8 mouse cellular contexts compared by ENCODE assay signal in the genomic region with DNA sequence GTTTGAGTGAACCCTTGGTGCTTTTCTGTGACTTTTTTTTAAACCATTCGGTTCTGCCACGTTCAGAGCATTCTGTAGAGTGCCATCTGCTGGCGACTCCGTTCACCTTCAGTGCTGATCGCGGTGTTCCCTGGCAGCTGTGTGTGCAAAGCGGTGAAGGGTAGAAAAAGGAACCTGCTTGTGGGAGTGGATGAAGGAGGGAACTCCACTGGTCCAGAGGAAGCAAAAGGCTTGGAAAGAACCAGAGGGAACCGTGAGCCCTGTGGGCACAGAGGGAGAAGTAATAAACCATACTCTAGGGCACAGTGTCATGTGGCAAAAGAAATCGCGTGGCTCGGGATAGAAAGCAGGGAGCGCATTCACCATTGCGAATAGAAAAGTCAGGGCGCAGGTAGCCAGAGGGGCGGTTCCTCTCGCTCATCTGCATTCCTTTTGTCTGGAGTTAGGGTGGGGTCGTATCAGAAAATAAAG.
DNase-seq lines count a peak whose midpoint lies in the region; ATAC-seq lines count a peak whose summit lies in the region.

No protein-coding gene starts in this region.

- ATAC-seq in midbrain, embryonic 12.5 days (ENCODE audit: low FRiP score, low read depth), result peak; percentile 68; the same call in 1 of the 2 replicates
- ATAC-seq in erythroblast, adult 5-6 weeks (replicated peaks; ENCODE audit: low FRiP score, poor library complexity, severe bottlenecking), result no peak

- H3K9me3 ChIP-seq in midbrain, embryonic 12.5 days, result no peaks in the 10 kb centered on the region

- H3K4me2 ChIP-seq in midbrain, embryonic 12.5 days (replicated peaks), result peak overlapping the region; percentile 72

- intact Hi-C loops in left cerebral cortex, postnatal 4 days (cut with DNase I), result no loop called here

- H3K4me1 ChIP-seq in midbrain, embryonic 12.5 days, result peaks cover 22% of the 10 kb centered on the region

- no peaks in the 10 kb centered on the region for H3K36me3 ChIP-seq in midbrain, embryonic 12.5 days

- H3K27ac ChIP-seq in midbrain, embryonic 12.5 days (replicated peaks), result peak overlapping the region; percentile 35; the same call in 1 of the 2 replicates

- H3K27me3 ChIP-seq in midbrain, embryonic 12.5 days, result no peaks in the 10 kb centered on the region

- WGBS in midbrain, embryonic 12.5 days, result under 1% methylated on average over 17 of the region's 17 CpGs

- H3K9ac ChIP-seq in midbrain, embryonic 12.5 days (replicated peaks), result peak overlapping the region; percentile 48

- peak; percentile 67 to 72 for DNase-seq in adrenal gland, adult 18-20 months (ENCODE audit: low spot score in 2 of 2)
- DNase-seq in embryo, embryonic 11 days, result peak; percentile 90
- DNase-seq in gonadal fat pad, adult 2 months (ENCODE audit: low read depth), result peak; percentile 6
- peak; percentile 69 for DNase-seq in kidney, adult 11 months
- DNase-seq in left cerebral cortex, postnatal 4 days, result peak; percentile 86
- peak; percentile 57 for DNase-seq in skeletal muscle tissue, adult 2 months (ENCODE audit: low read depth, low spot score)

- peak overlapping the region; percentile 34 for H3K4me3 ChIP-seq in midbrain, embryonic 12.5 days

Comparison
In these comparisons a context has a peak if more than half of its experiments do, and no peak if none do; other contexts are left out.
1. DNase-seq: peak in every context shown above with its lines; median percentile 90 in embryo, embryonic 11 days; 86 in left cerebral cortex, postnatal 4 days; 70 in adrenal gland, adult 18-20 months; 69 in kidney, adult 11 months; 57 in skeletal muscle tissue, adult 2 months; 6 in gonadal fat pad, adult 2 months.